31 mouse cellular contexts compared by ENCODE assay signal in the genomic region with DNA sequence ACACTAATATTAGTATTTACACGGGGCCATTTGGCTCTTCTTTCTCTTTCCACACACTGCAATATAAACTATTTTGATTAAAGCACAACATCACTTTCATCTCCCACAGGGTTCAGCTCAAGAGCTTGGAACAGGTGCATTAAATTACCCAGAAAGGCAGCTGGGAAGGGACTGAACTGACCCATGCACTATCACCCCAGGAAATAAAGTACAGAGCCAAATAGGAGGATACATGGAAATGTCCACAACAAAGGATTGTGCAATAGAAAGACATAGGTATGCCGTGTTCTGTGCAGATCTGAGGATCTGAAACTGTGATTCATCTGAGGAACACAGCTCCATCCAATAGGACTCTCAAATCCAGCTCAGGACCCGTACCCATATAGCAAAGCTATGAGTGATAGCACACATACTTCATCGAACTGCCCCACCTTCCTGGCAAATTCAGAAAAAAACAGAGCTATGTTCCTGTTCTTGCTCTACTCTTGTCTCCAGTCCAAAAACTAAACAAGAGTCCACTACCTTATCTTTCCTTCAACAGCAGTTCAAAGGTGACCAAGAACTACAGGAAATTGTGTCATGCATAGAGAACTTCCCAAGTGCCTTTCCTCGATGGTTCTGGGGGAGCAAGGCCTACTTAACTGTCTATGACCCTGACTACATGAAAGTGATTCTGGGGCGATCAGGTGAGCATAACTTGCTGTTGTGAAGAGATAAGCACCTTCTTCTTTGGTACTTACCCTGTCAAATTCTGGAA. TPM values are rescaled to one million over a fixed set of nuclear protein-coding genes. Genes with fewer than 3 reads are reported as not detected.
"Had no signal": no experiment of that assay in that cellular context is flagged by ENCODE, and none has a peak within 500 bp of the region (broad histone marks: within the 10 kb centered on the region; RNA-seq: fewer than 3 reads in every experiment).

No protein-coding gene starts in this region.

RNA-seq across cellular contexts. Expression of a gene that starts 1.2 kb away (rescaled TPM):
- total RNA-seq: common myeloid progenitor, adult 5-6 weeks; forebrain, postnatal 0 days; gastrocnemius, adult 2 months; gastrocnemius, adult 8-10 months; gastrocnemius, postnatal 10 days; gastrocnemius, postnatal 14 days; gastrocnemius, postnatal 25 days; gastrocnemius, postnatal 36 days; gastrocnemius, postnatal 4 days; granulocyte monocyte progenitor cell, adult 5-6 weeks; heart, adult 18-20 months; heart, adult 2 months had no signal
- polyA plus RNA-seq: cerebellum, adult 2 months; cortical plate, adult 2 months; embryonic facial prominence, embryonic 10.5 days; embryonic facial prominence, embryonic 11.5 days; embryonic facial prominence, embryonic 12.5 days; embryonic facial prominence, embryonic 13.5 days; embryonic facial prominence, embryonic 14.5 days; embryonic facial prominence, embryonic 15.5 days; erythroblast, embryonic 14.5 days; forebrain, embryonic 10.5 days; forebrain, embryonic 11.5 days; forebrain, embryonic 12.5 days; forebrain, embryonic 13.5 days; forebrain, embryonic 14.5 days; forebrain, embryonic 15.5 days; forebrain, embryonic 16.5 days; forebrain, postnatal 0 days; frontal cortex, adult 2 months; gonadal fat pad, adult 2 months; heart, adult 2 months had no signal

RNA-seq across cellular contexts. Expression of a gene that starts 36.1 kb away (rescaled TPM):
- total RNA-seq: common myeloid progenitor, adult 5-6 weeks; forebrain, postnatal 0 days; gastrocnemius, adult 18-20 months; gastrocnemius, adult 2 months; gastrocnemius, adult 8-10 months; gastrocnemius, postnatal 10 days; gastrocnemius, postnatal 14 days; gastrocnemius, postnatal 25 days; gastrocnemius, postnatal 36 days; gastrocnemius, postnatal 4 days; granulocyte monocyte progenitor cell, adult 5-6 weeks; heart, adult 18-20 months; heart, adult 2 months had no signal
- polyA plus RNA-seq: cerebellum, adult 2 months; cortical plate, adult 2 months; embryonic facial prominence, embryonic 10.5 days; embryonic facial prominence, embryonic 11.5 days; embryonic facial prominence, embryonic 12.5 days; embryonic facial prominence, embryonic 13.5 days; embryonic facial prominence, embryonic 14.5 days; embryonic facial prominence, embryonic 15.5 days; erythroblast, embryonic 14.5 days; forebrain, embryonic 10.5 days; forebrain, embryonic 11.5 days; forebrain, embryonic 12.5 days; forebrain, embryonic 13.5 days; forebrain, embryonic 14.5 days; forebrain, embryonic 15.5 days; forebrain, embryonic 16.5 days; forebrain, postnatal 0 days; frontal cortex, adult 2 months; gonadal fat pad, adult 2 months; heart, adult 2 months had no signal

RNA-seq across cellular contexts. Expression of a gene that starts 46.6 kb away (rescaled TPM):
- total RNA-seq: common myeloid progenitor, adult 5-6 weeks; forebrain, postnatal 0 days; gastrocnemius, adult 2 months; gastrocnemius, postnatal 10 days; gastrocnemius, postnatal 14 days; gastrocnemius, postnatal 25 days; granulocyte monocyte progenitor cell, adult 5-6 weeks; heart, adult 18-20 months had no signal
- polyA plus RNA-seq: cerebellum, adult 2 months; cortical plate, adult 2 months; embryonic facial prominence, embryonic 10.5 days; embryonic facial prominence, embryonic 11.5 days; embryonic facial prominence, embryonic 12.5 days; embryonic facial prominence, embryonic 13.5 days; embryonic facial prominence, embryonic 14.5 days; embryonic facial prominence, embryonic 15.5 days; erythroblast, embryonic 14.5 days; forebrain, embryonic 10.5 days; forebrain, embryonic 11.5 days; forebrain, embryonic 12.5 days; forebrain, embryonic 13.5 days; forebrain, embryonic 14.5 days; forebrain, embryonic 15.5 days; forebrain, embryonic 16.5 days; forebrain, postnatal 0 days; frontal cortex, adult 2 months; heart, adult 2 months had no signal
